Mouse (Mus musculus): ENCODE results near the gene Lhpp. TPM values are rescaled to one million over a fixed set of nuclear protein-coding genes. Genes with fewer than 3 reads are reported as not detected.

The Lhpp gene
- polyA plus RNA-seq, 1 experiment = 10.1 TPM

- Histone ChIP-seq H3K36me3 (ENCODE audit: control insufficient read depth, insufficient read depth, low read length) (no peaks in the 10 kb centered on the region), H3K4me3 (ENCODE audit: insufficient read depth, low read depth, low read length) (no peak overlapping the region), H3K27ac (ENCODE audit: insufficient read depth, low read depth, low read length) (no peak overlapping the region), H3K27me3 (replicated peaks; ENCODE audit: control insufficient read depth, insufficient read depth, low read length) (no peaks in the 10 kb centered on the region), H3K4me1 (ENCODE audit: control insufficient read depth, insufficient read depth, low read length) (peaks cover 12% of the 10 kb centered on the region)
- TF ChIP-seq CTCF (conservative IDR thresholded peaks at IDR 0.05; ENCODE audit: insufficient read depth, insufficient read length, low read depth, low read length) (no peak), POLR2A (IDR thresholded peaks at IDR 0.05; ENCODE audit: low read depth, low read length) (no peak)
- WGBS = 65% methylated on average over 5 of the region's 5 CpGs
- DNase-seq = no peak
Measured at GRCm38 (mm10) chr7:132689722-132690121, 79.3 kb downstream of the Lhpp start.

GRCm38 (mm10) chr7:132690716-132691472 is 80.5 kb downstream of the Lhpp start:
- 90% methylated on average over 14 of the region's 14 CpGs for WGBS
- Histone ChIP-seq H3K27ac (ENCODE audit: insufficient read depth, low read depth, low read length) (no peak overlapping the region), H3K4me1 (ENCODE audit: control insufficient read depth, insufficient read depth, low read length) (peaks cover 12% of the 10 kb centered on the region), H3K4me3 (ENCODE audit: insufficient read depth, low read depth, low read length) (no peak overlapping the region), H3K27me3 (replicated peaks; ENCODE audit: control insufficient read depth, insufficient read depth, low read length) (no peaks in the 10 kb centered on the region), H3K36me3 (ENCODE audit: control insufficient read depth, insufficient read depth, low read length) (no peaks in the 10 kb centered on the region)
- DNase-seq = no peak
- TF ChIP-seq POLR2A (IDR thresholded peaks at IDR 0.05; ENCODE audit: low read depth, low read length) = no peak
- no peak for TF ChIP-seq CTCF (conservative IDR thresholded peaks at IDR 0.05; ENCODE audit: insufficient read depth, insufficient read length, low read depth, low read length)

DNA sequence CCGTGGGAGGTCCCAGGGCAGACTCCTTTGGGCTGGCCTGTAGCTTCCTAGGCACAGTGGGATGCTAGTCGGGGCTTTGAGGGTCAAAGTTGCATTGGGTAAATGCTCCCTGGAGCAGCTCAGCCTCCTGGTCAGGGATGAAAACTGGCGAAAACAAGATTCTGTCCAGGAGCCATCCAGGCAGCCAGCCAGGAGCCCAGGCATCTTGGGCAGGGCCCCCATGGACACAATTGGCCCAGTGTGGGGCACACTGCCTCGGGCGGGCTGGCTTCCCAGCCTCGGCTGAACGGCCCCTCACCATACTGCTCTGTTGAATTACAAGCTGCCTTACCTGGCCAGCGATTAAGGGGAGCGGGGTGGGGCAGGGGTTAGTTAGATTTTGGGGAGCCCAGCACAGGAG is 82.3 kb downstream of the Lhpp start:
- peak; percentile 77 for DNase-seq
- Histone ChIP-seq H3K4me3 (ENCODE audit: insufficient read depth, low read depth, low read length) (no peak overlapping the region), H3K27me3 (replicated peaks; ENCODE audit: control insufficient read depth, insufficient read depth, low read length) (no peaks in the 10 kb centered on the region), H3K27ac (ENCODE audit: insufficient read depth, low read depth, low read length) (peak overlapping the region; percentile 27; the same call in 1 of the 2 replicates), H3K4me1 (ENCODE audit: control insufficient read depth, insufficient read depth, low read length) (peaks cover 12% of the 10 kb centered on the region), H3K36me3 (ENCODE audit: control insufficient read depth, insufficient read depth, low read length) (no peaks in the 10 kb centered on the region)
- 52% methylated on average over 9 of the region's 9 CpGs for WGBS
- TF ChIP-seq POLR2A (IDR thresholded peaks at IDR 0.05; ENCODE audit: low read depth, low read length) (no peak), CTCF (conservative IDR thresholded peaks at IDR 0.05; ENCODE audit: insufficient read depth, insufficient read length, low read depth, low read length) (no peak)

DNA sequence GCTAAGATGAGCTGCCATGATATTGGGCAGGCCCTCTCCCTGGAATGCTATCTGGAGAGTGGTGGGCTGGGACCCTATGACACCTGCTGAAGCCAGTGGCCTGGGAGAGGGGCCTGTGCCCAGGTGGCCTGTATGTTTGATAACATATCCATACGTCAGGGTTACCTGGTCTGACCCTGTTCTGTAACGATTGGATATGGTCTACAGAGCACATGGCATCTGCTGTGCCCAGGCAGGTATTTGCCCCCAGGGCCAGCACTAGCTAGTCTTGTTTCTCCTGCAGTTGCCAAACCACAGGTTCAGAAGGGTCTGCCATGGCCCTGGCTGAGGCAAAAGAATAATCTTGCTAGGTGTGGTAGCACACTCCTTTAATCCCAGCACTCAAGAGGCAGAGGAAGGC is 83.1 kb downstream of the Lhpp start:
- no peaks in the 10 kb centered on the region for H3K27me3 ChIP-seq (replicated peaks; ENCODE audit: control insufficient read depth, insufficient read depth, low read length)
- TF ChIP-seq POLR2A (IDR thresholded peaks at IDR 0.05; ENCODE audit: low read depth, low read length) (no peak), CTCF (conservative IDR thresholded peaks at IDR 0.05; ENCODE audit: insufficient read depth, insufficient read length, low read depth, low read length) (no peak)
- H3K36me3 ChIP-seq (ENCODE audit: control insufficient read depth, insufficient read depth, low read length) = no peaks in the 10 kb centered on the region
- DNase-seq = peak; percentile 84
- H3K27ac ChIP-seq (ENCODE audit: insufficient read depth, low read depth, low read length) = peak overlapping the region; percentile 71; the same call in 1 of the 2 replicates
- no peak overlapping the region for H3K4me3 ChIP-seq (ENCODE audit: insufficient read depth, low read depth, low read length)
- 55% methylated on average over 2 of the region's 2 CpGs for WGBS
- H3K4me1 ChIP-seq (ENCODE audit: control insufficient read depth, insufficient read depth, low read length) = peaks cover 3% of the 10 kb centered on the region

DNA sequence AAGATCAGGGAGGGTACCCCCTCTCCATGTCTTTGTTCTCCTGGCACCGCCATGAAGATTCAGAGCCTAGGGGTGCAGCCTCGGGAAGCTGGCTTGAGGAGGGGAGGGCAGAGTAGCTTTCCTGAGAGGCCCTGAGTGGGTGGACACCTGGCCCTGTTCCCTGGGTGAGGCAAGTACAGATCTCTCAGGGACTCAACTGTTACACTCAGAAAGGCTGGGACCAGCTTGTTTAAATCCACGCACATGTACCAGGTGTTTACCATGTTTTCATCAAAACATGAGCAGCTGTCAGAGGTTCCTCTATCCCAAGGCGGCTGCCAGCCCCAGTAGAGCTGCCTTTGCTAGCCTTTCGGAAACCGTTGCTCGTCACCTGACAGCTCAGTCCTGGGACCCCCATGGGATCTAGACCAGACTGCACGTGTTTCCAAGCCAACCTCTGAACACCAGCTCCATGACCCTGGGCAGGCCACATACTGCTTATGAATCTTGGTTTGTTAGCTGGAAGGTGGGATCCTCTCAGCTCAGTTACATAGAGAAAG is 86.9 kb downstream of the Lhpp start:
- Histone ChIP-seq H3K27me3 (replicated peaks; ENCODE audit: control insufficient read depth, insufficient read depth, low read length) (no peaks in the 10 kb centered on the region), H3K4me3 (ENCODE audit: insufficient read depth, low read depth, low read length) (no peak overlapping the region), H3K4me1 (ENCODE audit: control insufficient read depth, insufficient read depth, low read length) (no peaks in the 10 kb centered on the region; the same call in 1 of the 2 replicates), H3K27ac (ENCODE audit: insufficient read depth, low read depth, low read length) (no peak overlapping the region), H3K36me3 (ENCODE audit: control insufficient read depth, insufficient read depth, low read length) (no peaks in the 10 kb centered on the region)
- DNase-seq = no peak
- WGBS = 87% methylated on average over 8 of the region's 8 CpGs
- TF ChIP-seq POLR2A (IDR thresholded peaks at IDR 0.05; ENCODE audit: low read depth, low read length) (no peak), CTCF (conservative IDR thresholded peaks at IDR 0.05; ENCODE audit: insufficient read depth, insufficient read length, low read depth, low read length) (no peak)

- Histone ChIP-seq H3K4me1 (ENCODE audit: control insufficient read depth, insufficient read depth, low read length) (peaks cover 2% of the 10 kb centered on the region; the same call in 1 of the 2 replicates), H3K4me3 (ENCODE audit: insufficient read depth, low read depth, low read length) (no peak overlapping the region), H3K27ac (ENCODE audit: insufficient read depth, low read depth, low read length) (no peak overlapping the region), H3K36me3 (ENCODE audit: control insufficient read depth, insufficient read depth, low read length) (no peaks in the 10 kb centered on the region), H3K27me3 (replicated peaks; ENCODE audit: control insufficient read depth, insufficient read depth, low read length) (no peaks in the 10 kb centered on the region)
- no peak for DNase-seq
- no peak for TF ChIP-seq POLR2A (IDR thresholded peaks at IDR 0.05; ENCODE audit: low read depth, low read length)
- no peak for TF ChIP-seq CTCF (conservative IDR thresholded peaks at IDR 0.05; ENCODE audit: insufficient read depth, insufficient read length, low read depth, low read length)
- WGBS = 88% methylated on average over 4 of the region's 4 CpGs
Measured at GRCm38 (mm10) chr7:132698737-132699136, 88.3 kb downstream of the Lhpp start.

- Histone ChIP-seq H3K27ac (ENCODE audit: insufficient read depth, low read depth, low read length) (no peak overlapping the region), H3K36me3 (ENCODE audit: control insufficient read depth, insufficient read depth, low read length) (no peaks in the 10 kb centered on the region), H3K27me3 (replicated peaks; ENCODE audit: control insufficient read depth, insufficient read depth, low read length) (no peaks in the 10 kb centered on the region), H3K4me3 (ENCODE audit: insufficient read depth, low read depth, low read length) (no peak overlapping the region), H3K4me1 (ENCODE audit: control insufficient read depth, insufficient read depth, low read length) (peaks cover 6% of the 10 kb centered on the region)
- TF ChIP-seq POLR2A (IDR thresholded peaks at IDR 0.05; ENCODE audit: low read depth, low read length) (no peak), CTCF (conservative IDR thresholded peaks at IDR 0.05; ENCODE audit: insufficient read depth, insufficient read length, low read depth, low read length) (no peak)
- WGBS = 66% methylated on average over 4 of the region's 4 CpGs
- no peak for DNase-seq
Measured at GRCm38 (mm10) chr7:132699165-132699564, 88.7 kb downstream of the Lhpp start.
